Mouse (Mus musculus): Measurements from ENCODE around the gene Fancd2. TPM values are rescaled to one million over a fixed set of nuclear protein-coding genes. Genes with fewer than 3 reads are reported as not detected.

Fancd2 gene
- 0.50 and 0.67 TPM in 2 replicates for polyA plus RNA-seq (2012; rRNA removed)

DNA sequence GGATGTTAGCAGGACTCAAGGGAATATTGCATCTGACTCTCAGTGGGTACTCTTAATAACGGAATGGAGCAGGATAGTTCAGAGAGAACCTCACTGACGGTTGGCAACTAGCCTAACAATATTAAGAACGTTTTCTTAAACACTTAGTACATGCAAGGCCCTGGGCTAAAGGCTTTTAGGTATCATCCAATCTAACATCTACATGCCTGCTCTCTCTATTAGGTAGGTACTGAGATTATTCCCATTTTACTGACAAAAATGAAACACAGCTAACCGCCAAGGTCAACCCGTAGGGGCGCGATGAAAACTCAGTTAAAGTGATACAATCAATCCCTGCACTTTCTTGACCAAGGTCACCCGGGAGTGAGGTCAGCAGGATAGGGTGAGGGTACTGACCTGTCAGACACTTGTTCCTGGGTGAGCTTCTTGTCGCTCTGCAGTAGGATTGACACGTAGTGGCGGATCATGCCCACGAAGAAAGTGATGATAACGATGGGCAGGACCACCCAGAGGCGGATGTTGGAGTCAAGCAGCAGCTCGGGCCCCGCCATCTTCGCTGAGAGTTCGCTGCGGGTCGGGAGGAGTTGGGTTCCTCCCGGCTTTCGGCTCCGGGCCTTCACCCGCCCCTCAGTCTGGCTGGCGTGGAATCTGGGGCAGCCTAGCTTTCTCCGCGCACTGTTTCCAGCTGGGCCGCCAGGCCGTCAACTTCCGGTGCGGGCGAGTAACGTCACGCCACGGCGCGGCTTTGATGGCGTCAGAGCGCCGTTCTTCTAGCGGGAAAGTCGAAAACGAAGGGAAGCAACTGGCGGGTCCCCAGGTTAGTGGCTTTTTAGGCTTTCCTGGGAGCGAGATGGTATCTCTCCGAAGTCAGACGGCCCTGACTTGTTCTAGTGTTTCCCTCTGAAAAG lies at the start of gene Fancd2, which contains the start of gene Emc3:
Fancd2 (plus strand) TSS at position 751 of the 908 bp plus-strand sequence.
Emc3 (minus strand) TSS at position 721 of the 908 bp plus-strand sequence.

DNA sequence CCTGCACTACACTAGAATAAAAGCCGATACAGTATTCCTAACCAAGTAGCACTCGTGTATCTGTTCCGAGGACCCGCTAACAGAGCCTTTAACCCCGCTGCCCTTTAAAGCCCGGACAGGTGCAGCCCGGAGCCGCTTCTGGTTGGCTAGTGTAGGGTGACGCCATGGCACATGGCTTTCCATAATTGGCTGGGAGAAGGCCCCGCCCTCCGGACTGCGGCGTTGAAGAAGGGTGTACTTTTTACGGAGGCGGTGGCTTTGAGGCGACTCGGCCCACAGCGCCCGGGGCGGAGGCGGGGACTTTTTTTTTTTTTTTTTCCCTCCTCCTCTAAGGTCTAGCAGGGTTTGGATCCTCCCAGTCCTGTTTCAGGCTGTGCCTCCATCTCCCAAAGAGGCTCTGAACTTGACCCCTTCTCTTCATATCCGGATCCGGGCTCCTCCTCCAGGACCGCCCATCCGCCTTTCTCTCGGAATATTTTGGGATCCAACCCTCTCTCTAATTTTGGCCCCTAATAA lies 48.3 kb upstream of the Fancd2 start, which contains the start of gene Creld1:
Creld1 (plus strand) TSS at position 198 of the 516 bp plus-strand sequence.

DNA sequence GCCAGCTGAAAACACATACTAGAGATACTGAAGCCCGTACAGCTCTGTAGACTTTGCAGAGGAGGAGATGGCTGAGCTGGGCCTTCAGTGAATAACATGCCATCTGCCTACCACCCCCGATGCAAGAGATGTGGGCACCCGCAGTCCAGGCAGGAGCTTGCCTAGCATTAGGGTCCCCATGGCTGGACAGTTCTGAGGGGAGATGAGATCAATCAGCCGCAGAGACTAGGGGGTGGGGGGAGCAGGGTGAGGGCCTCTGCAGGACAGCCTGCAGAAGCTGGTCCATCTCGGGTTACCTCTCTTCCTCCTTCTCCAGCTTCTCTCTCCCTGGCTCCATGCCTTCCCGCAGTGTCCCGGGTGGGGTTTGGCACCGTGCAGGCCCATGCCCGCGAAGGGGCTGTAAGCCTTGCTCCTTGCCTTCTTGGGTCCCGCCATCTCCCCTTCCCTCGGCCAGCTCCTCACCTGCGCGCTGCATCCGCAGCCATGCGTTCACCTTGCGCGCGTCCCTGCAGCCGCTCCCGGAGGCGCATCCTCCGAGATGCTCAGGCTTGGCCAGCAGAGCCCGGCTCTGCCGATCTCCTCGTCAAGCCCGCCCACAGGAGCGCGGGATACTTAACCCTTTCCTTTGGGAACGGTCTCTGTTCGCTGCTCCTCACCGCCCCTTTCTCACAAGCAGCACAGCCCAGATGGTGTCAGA lies 29.9 kb upstream of the Fancd2 start, which contains the start of gene Prrt3:
Prrt3 (minus strand) TSS at position 544 of the 697 bp plus-strand sequence.

DNA sequence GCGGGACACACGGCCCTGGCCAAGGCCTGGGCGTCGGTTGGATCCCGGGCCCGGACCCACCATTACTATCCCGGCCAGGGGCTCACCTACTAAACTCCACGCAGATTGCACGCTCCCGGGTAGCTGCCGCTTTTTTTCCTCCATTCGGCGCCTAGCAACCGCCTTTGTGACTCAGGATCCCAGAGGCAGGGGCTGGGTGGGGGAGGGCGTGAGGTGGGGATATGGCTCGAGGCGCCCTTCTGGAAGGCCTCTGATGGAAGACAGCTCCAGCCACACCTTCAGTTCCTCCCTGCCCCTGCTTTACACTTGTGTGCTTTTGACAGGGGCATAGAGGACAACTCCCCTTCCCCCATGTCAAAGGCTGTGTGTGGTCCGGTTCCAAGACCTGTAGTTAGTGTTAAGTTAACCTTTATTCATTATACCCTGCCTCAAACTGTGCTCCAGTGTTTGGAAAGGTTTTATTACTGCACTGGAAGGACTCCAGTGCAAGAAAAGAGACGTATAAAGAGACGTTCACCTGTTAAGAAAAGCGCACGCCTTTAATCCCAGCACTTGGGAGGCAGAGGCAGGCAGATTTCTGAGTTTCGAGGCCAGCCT lies 69.2 kb downstream of the Fancd2 start, which contains the start of gene Fancd2os:
Fancd2os (minus strand) TSS at position 173 of the 597 bp plus-strand sequence.

DNA sequence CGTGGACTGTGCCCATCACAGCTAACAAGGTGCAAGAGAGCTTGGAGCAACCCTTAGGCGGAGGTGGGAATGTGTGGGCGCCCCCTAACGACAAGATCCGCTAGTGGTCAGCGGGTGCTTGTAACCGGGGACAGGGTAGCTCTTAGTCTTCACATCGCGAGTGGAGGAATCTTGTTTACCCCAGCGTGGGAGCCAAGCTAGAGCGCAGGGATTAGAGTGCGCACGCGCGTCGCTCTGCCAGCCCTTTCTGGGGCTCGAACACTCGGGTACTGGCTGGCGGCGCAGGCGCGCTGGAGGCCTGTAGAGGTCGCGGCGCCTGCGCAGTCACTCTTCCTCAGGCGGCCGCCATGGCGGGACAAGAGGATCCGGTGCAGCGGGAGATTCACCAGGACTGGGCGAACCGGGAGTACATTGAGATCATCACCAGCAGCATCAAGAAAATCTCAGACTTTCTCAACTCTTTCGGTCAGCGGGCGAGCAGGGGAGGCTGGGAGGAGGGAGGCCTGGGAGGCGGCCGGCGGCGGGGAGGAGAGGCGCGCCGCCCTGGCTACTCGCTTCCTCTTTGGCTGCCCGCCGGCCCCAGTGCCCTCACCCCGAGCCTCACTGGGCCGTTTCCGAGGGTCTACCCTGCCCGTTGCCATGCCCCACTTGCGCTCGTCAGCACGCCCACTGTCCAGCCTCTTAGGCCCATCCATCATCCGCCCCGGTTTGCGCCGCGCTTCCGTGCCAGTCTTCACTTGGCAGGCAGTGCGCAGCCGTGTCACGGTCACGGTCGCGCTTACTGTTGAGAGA lies 73.1 kb downstream of the Fancd2 start, which contains the start of gene Brk1:
Brk1 (plus strand) TSS at position 341 of the 792 bp plus-strand sequence.

DNA sequence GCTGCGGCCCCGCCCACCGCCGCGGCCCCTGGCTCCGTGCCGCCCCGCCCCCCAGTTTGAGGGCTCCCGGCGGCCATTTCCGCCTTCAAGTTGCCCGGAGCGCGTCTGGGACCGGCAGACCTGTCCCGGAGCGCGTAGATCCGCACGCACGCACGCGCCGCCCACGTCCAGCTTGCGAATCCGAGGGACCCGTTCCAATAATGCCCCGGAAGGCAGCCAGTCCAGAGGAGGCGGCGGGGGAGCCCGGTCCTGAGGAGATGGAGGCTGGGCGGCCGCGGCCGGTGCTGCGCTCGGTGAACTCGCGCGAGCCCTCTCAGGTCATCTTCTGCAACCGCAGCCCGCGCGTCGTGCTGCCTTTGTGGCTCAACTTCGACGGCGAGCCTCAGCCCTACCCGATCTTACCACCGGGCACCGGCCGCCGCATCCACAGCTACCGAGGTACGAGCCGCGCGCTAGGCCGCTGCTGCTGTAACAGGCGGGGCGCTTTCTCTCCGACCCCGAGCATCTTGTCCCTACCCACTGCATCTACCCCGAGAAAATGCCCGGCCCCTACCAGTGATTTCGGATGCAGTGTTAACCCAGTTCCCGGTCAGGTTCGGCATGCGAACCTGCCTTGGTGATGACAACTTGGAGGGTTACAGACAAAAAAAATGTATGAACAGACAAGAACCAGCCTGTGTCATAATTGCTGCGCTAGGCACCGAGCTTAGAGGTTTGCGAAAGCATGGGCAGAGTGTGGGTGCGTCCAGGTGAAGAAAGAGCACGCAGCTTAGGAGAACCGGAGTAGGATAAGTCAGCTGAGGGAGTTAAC lies 92.7 kb downstream of the Fancd2 start, which contains the start of gene Vhl:
Vhl (plus strand) TSS at position 19 of the 811 bp plus-strand sequence.

DNA sequence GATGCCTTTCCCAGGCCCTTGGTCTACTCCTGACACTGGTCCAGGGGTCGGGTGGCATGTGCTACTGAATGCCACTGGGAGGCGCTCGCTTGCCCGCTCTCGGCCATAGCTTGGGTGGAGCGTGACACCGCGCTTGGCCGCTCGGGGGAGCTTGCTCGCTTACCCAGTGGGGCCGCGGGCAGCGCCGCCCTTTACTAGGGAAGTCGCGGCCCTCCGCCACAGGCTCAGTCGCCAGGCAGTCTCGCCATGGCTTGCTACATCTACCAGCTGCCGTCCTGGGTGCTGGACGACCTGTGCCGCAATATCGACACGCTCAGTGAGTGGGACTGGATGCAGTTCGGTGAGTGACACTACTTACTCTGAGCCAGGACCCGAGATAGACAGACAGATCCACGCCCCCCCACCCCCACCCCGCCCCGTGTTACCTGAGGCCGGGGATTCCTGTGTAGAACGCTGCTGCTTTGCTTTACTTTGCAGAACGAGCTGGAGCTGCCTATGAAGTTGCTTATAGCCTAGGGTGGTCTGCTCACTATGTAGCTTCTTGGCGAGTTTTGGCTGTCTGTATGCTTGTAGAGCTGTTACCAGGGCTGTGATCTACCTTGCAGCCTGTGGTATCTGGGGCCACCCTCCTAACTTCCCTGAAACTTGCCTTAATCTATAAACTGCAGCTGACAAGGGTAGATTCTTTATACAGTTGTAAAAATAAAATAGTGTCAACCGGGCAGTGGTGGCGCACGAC lies 107.0 kb downstream of the Fancd2 start, which contains the start of gene Irak2:
Irak2 (plus strand) TSS at position 166 of the 739 bp plus-strand sequence.

Other genes starting within 250 kb of the Fancd2 start
- not detected in 2 replicates for gene Cpne9, start 249.4 kb upstream of the Fancd2 start, polyA plus RNA-seq (2012; rRNA removed)
- 5.8 and 7.2 TPM in 2 replicates for gene Brpf1, start 224.5 kb upstream of the Fancd2 start, polyA plus RNA-seq (2012; rRNA removed)
- gene Ogg1, start 204.7 kb upstream of the Fancd2 start, polyA plus RNA-seq (2012; rRNA removed) = 5.8 and 6.4 TPM in 2 replicates
- gene Camk1, start 187.7 kb upstream of the Fancd2 start, polyA plus RNA-seq (2012; rRNA removed) = 22.2 and 23.6 TPM in 2 replicates
- 8.7 and 11.1 TPM in 2 replicates for gene Tada3, start 153.8 kb upstream of the Fancd2 start, polyA plus RNA-seq (2012; rRNA removed)
- 41.2 and 47.5 TPM in 2 replicates for gene Arpc4, start 153.6 kb upstream of the Fancd2 start, polyA plus RNA-seq (2012; rRNA removed)
- gene Ttll3, start 142.4 kb upstream of the Fancd2 start, polyA plus RNA-seq (2012; rRNA removed) = 5.5 and 6.9 TPM in 2 replicates
- 27.0 and 55.6 TPM in 2 replicates for gene Rpusd3, start 112.3 kb upstream of the Fancd2 start, polyA plus RNA-seq (2012; rRNA removed)
- gene Cidec, start 95.9 kb upstream of the Fancd2 start, polyA plus RNA-seq (2012; rRNA removed) = 36.8 and 48.6 TPM in 2 replicates
- gene Jagn1, start 89.1 kb upstream of the Fancd2 start, polyA plus RNA-seq (2012; rRNA removed) = 31.7 and 33.8 TPM in 2 replicates
- gene Il17re, start 73.2 kb upstream of the Fancd2 start, polyA plus RNA-seq (2012; rRNA removed) = 44.5 and 106 TPM in 2 replicates
- 212 and 257 TPM in 2 replicates for gene Il17rc, start 60.3 kb upstream of the Fancd2 start, polyA plus RNA-seq (2012; rRNA removed)
- gene Creld1, start 48.4 kb upstream of the Fancd2 start, polyA plus RNA-seq (2012; rRNA removed) = 6.5 and 8.5 TPM in 2 replicates
- gene Prrt3, start 29.8 kb upstream of the Fancd2 start, polyA plus RNA-seq (2012; rRNA removed) = 0.10 TPM in 1 of 2 replicates, not detected in the other
- 12.8 and 13.2 TPM in 2 replicates for gene Emc3, start within 50 bp of the Fancd2 start, polyA plus RNA-seq (2012; rRNA removed)
- gene Fancd2os, start 69.0 kb downstream of the Fancd2 start, polyA plus RNA-seq (2012; rRNA removed) = not detected in 2 replicates
- gene Brk1, start 73.1 kb downstream of the Fancd2 start, polyA plus RNA-seq (2012; rRNA removed) = 58.4 and 60.6 TPM in 2 replicates
- gene Vhl, start 92.3 kb downstream of the Fancd2 start, polyA plus RNA-seq (2012; rRNA removed) = 5.0 and 5.8 TPM in 2 replicates
- 13.4 and 15.3 TPM in 2 replicates for gene Irak2, start 106.8 kb downstream of the Fancd2 start, polyA plus RNA-seq (2012; rRNA removed)
- gene Tatdn2, start 165.4 kb downstream of the Fancd2 start, polyA plus RNA-seq (2012; rRNA removed) = 12.2 and 12.3 TPM in 2 replicates
- gene Ghrl, start 188.2 kb downstream of the Fancd2 start, polyA plus RNA-seq (2012; rRNA removed) = 849 and 1,043 TPM in 2 replicates
- gene Sec13, start 209.1 kb downstream of the Fancd2 start, polyA plus RNA-seq (2012; rRNA removed) = 46.6 and 54.0 TPM in 2 replicates